Mouse (Mus musculus) central nervous system, embryonic 14 days (tissue): Measurements from ENCODE around the gene Gm4869. TPM values are rescaled to one million over a fixed set of nuclear protein-coding genes. Genes with fewer than 3 reads are reported as not detected.

ENCODE experiments used
- polyA plus RNA-seq: library from polyadenylated mRNA; depleted of rRNA; stranded (reverse); fragments of >200 nt; gene quantifications from 2 replicates; pipeline ENCODE4 v1.2.3, GENCODE M21; 2012; rRNA removed

The Gm4869 gene
- polyA plus RNA-seq, result 0.09 TPM in 2 replicates

GRCm38 (mm10) chr5:140445345-140445744, at the start of gene Gm4869:
Gene Gm4869, plus strand, starts transcription at chr5:140445645.

DNA sequence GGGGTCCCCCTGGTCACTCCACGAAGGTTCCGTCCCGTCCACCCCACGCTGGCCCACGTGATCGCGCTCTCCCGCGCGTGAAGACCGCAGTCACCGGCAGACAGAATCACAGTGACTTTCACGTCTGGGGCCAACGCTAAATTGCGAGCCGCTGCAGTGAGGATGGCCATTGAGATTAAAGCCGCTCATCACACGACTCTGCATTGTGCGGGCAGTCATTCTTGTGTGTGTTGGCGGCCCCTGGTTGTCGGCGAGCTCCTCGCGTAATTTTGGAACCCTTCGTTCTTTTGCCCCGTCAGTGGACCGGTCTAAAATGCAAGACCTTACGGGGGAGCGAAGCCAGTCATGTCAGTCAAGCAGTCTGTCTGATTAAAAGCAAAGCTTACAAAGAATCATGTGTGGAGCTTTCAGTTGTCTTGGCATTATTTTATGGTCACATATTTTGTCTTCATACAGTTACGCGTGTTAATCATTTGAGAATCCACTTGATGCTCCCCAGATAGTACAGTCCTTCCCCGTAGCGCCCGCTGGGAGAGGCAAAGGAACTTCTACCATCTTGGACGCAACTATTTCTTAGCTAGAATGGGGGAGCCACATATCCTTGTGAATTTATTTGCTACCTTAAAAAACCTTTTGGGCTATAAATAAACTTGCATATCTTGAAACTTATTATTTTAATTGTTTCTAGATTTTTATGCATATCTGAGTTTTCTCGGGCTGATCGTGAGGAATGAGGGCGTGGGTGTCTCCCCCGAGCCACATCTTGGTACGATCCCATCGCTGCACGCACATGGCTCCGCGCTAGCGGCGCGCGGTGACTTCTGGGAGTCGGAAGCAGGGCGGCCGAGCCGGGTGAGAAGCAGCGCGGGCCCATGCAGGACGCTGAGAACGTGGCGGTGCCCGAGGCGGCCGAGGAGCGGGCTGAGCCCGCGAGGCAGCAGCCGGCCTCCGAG, 26.7 kb upstream of the Gm4869 start, which contains the start of gene Eif3b:
Eif3b (plus strand) TSS at position 840 of the 953 bp plus-strand sequence.

GRCm38 (mm10) chr5:140505208-140505780, 59.8 kb downstream of the Gm4869 start, which contains the start of gene Chst12:
Gene Chst12, plus strand, starts transcription at chr5:140505550.

Other genes starting within 250 kb of the Gm4869 start
- gene Mad1l1, start 124.1 kb upstream of the Gm4869 start, polyA plus RNA-seq, result 29.2 and 29.5 TPM in 2 replicates
- 22.0 and 25.6 TPM in 2 replicates for gene Nudt1, start 124.0 kb upstream of the Gm4869 start, polyA plus RNA-seq
- 14.2 and 14.5 TPM in 2 replicates for gene Mrm2, start 113.7 kb upstream of the Gm4869 start, polyA plus RNA-seq
- gene Snx8, start 56.4 kb upstream of the Gm4869 start, polyA plus RNA-seq, result 21.3 and 25.4 TPM in 2 replicates
- gene Eif3b, start 26.3 kb upstream of the Gm4869 start, polyA plus RNA-seq, result 113 and 124 TPM in 2 replicates
- 9.6 and 14.9 TPM in 2 replicates for gene Chst12, start 59.9 kb downstream of the Gm4869 start, polyA plus RNA-seq
- gene Grifin, start 119.4 kb downstream of the Gm4869 start, polyA plus RNA-seq, result 0.29 and 0.31 TPM in 2 replicates
- gene Lfng, start 161.7 kb downstream of the Gm4869 start, polyA plus RNA-seq, result 53.6 and 71.1 TPM in 2 replicates
- 178 and 180 TPM in 2 replicates for gene Ttyh3, start 203.4 kb downstream of the Gm4869 start, polyA plus RNA-seq